Mouse (Mus musculus) lung, embryonic 14.5 days (tissue): Measurements from ENCODE around the gene Igsf8. TPM values are rescaled to one million over a fixed set of nuclear protein-coding genes. Genes with fewer than 3 reads are reported as not detected.

Source experiments
- ATAC-seq: fragments of 200-750 bp; cut with Nextera tagmentation; 2 replicates; pipeline ENCODE4 v1.8.0; 2017; ENCODE audit warnings: mild to moderate bottlenecking, moderate TSS enrichment, moderate library complexity; ENCODE audit not compliant: insufficient read depth
- DNase-seq: peaks from one replicate; pipeline ENCODE4 v3.0.0-alpha.2; 2015
- H3K27ac ChIP-seq: fragments of 300-500 bp; sonication (generic); 2 replicates; pipeline ENCODE4 v1.5.1; 2014; ENCODE audit warnings: low read depth, mild to moderate bottlenecking, moderate library complexity
- H3K27me3 ChIP-seq: fragments of 300-500 bp; sonication (generic); 2 replicates; pipeline ENCODE4 v1.6.1; 2014; ENCODE audit warnings: low read length, control low read depth; ENCODE audit not compliant: insufficient read depth
- H3K36me3 ChIP-seq: fragments of 300-500 bp; sonication (generic); 2 replicates; pipeline ENCODE4 v1.6.1; 2014; ENCODE audit warnings: control low read depth; ENCODE audit not compliant: insufficient read depth
- H3K4me1 ChIP-seq: fragments of 300-500 bp; sonication (generic); 2 replicates; pipeline ENCODE4 v1.6.1; 2014; ENCODE audit warnings: antibody characterized with exemption, control low read depth; ENCODE audit not compliant: insufficient read depth
- H3K4me2 ChIP-seq: fragments of 300-500 bp; sonication (generic); 2 replicates; pipeline ENCODE4 v1.6.1; 2014; ENCODE audit warnings: mild to moderate bottlenecking
- H3K4me3 ChIP-seq: fragments of 300-500 bp; sonication (generic); 2 replicates; pipeline ENCODE4 v1.5.1; 2014; ENCODE audit warnings: low read depth, low read length
- H3K9ac ChIP-seq: fragments of 300-500 bp; sonication (generic); 2 replicates; pipeline ENCODE4 v1.6.1; 2014
- H3K9me3 ChIP-seq: fragments of 300-500 bp; sonication (generic); 2 replicates; pipeline ENCODE4 v1.6.1; 2016; ENCODE audit warnings: low read depth, low read length, control low read depth
- CTCF ChIP-seq: IDR thresholded peaks from 2 replicates; pipeline ENCODE4 v1.5.1; 2016; ENCODE audit warnings: antibody characterized with exemption, low read depth
- WGBS: fragments of 180-500 bp; shearing (Covaris S2); extraction: QIAGEN DNeasy Blood & Tissue Kit; methylation state at CpG from one replicate; pipeline ENCODE4 v1.1.7; 2014; 5-methylcytosine and 5-hydroxymethylcytosine counted together
- polyA plus RNA-seq: library from polyadenylated mRNA; unstranded; fragments of >200 nt; fragmentation: Nextera tagmentation; extraction: Ambion mirVana; gene quantifications from 2 replicates; pipeline ENCODE4 v1.2.1, GENCODE M21; 2014

The Igsf8 gene
- polyA plus RNA-seq, 1 experiment from 2014 or later = 47.8 TPM

DNA sequence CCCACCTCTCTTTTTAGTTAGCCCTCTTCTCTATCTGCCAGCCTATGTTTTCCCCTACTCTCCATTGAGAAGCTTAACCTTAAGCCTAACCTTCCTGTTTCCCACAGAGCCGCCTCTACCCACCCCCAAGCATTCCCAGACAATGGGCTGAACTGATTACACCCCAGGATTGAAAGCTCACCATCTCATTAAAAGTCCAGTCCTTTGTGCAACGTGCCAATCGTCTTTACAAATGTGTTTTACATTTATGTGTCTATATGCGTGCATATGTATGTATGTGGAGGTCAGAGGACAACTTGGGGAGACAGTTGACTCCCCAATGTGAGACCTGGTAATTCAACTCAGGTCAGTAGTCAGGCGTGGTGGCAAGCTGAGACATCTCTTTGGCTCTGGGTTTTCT, 61.9 kb downstream of the Igsf8 start:
- Histone ChIP-seq H3K4me3 (no peak overlapping the region), H3K27ac (no peak overlapping the region), H3K4me2 (no peak overlapping the region), H3K9ac (no peak overlapping the region), H3K4me1 (no peaks in the 10 kb centered on the region), H3K36me3 (peaks cover 10% of the 10 kb centered on the region), H3K27me3 (peaks cover 35% of the 10 kb centered on the region), H3K9me3 (no peaks in the 10 kb centered on the region; the same call in 1 of the 2 replicates)
- TF ChIP-seq CTCF = no peak
- ATAC-seq = no peak
- DNase-seq = no peak
- WGBS = 39% methylated on average over 5 of the region's 5 CpGs

DNA sequence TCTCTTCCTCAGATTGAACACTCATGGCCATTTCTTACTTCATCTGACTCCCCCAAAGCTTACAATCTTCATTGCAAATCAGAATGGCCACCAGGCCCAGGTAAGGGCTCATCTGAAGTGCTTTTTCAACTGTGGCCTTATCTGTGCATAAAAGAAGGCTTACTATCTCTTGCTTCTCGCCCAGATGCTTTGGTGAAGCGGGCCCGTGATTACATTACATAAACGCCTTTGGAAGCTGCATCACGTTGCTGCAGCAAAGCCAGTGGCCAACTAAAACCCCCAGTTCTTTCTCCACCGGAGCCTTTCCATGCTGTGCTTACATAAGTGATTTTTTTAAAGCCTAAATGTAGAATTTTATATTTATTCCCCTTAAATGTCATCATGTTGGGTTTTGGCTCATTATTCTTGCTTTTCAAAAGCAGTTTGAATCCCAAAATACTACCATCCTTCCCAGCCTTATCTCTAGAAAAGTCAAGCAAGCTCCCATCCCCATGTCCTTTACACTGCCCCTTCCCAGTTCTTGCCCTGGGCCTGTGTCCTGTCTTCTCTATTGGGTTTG, 62.4 kb downstream of the Igsf8 start:
- 51% methylated on average over 6 of the region's 6 CpGs for WGBS
- H3K4me2 ChIP-seq = no peak overlapping the region
- no peak overlapping the region for H3K4me3 ChIP-seq
- H3K4me1 ChIP-seq = no peaks in the 10 kb centered on the region
- ATAC-seq (no peak), DNase-seq (no peak)
- 0 out of 2 replicates have a peak, but pooled peaks cover 5% of the 10 kb centered on the region for H3K36me3 ChIP-seq
- H3K27me3 ChIP-seq = peaks cover 41% of the 10 kb centered on the region
- H3K9ac ChIP-seq = no peak overlapping the region
- no peak overlapping the region for H3K27ac ChIP-seq
- H3K9me3 ChIP-seq = no peaks in the 10 kb centered on the region; the same call in 1 of the 2 replicates
- TF ChIP-seq CTCF = no peak

DNA sequence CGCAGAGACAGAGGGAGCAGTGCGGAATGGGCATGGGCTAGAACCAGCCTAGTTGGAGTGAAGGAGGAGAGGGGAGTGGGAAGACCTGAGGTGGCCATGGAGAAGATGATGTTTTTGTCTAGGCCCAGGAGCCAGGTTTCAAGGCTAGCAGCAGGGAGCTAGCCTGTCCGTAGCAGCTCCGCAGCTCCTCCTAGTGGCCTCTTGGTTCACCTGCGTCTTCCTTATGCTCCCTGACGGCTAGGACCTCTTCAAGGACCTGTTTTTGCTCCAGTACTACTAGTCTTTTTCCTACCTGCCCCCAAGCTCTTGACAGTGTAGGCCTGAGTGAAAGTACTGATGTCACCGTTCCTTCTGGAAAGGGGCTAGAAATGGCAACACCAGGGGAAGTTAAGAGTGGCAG, 63.3 kb downstream of the Igsf8 start:
- Histone ChIP-seq H3K27me3 (peaks cover 48% of the 10 kb centered on the region), H3K4me2 (no peak overlapping the region), H3K9me3 (no peaks in the 10 kb centered on the region; the same call in 1 of the 2 replicates), H3K9ac (no peak overlapping the region), H3K27ac (no peak overlapping the region), H3K36me3 (0 out of 2 replicates have a peak, but pooled peaks cover 5% of the 10 kb centered on the region), H3K4me3 (no peak overlapping the region), H3K4me1 (no peaks in the 10 kb centered on the region)
- DNase-seq = peak; percentile 94
- peak; percentile 66 for ATAC-seq
- peak; percentile 94 for TF ChIP-seq CTCF
- WGBS = 13% methylated on average over 7 of the region's 7 CpGs

DNA sequence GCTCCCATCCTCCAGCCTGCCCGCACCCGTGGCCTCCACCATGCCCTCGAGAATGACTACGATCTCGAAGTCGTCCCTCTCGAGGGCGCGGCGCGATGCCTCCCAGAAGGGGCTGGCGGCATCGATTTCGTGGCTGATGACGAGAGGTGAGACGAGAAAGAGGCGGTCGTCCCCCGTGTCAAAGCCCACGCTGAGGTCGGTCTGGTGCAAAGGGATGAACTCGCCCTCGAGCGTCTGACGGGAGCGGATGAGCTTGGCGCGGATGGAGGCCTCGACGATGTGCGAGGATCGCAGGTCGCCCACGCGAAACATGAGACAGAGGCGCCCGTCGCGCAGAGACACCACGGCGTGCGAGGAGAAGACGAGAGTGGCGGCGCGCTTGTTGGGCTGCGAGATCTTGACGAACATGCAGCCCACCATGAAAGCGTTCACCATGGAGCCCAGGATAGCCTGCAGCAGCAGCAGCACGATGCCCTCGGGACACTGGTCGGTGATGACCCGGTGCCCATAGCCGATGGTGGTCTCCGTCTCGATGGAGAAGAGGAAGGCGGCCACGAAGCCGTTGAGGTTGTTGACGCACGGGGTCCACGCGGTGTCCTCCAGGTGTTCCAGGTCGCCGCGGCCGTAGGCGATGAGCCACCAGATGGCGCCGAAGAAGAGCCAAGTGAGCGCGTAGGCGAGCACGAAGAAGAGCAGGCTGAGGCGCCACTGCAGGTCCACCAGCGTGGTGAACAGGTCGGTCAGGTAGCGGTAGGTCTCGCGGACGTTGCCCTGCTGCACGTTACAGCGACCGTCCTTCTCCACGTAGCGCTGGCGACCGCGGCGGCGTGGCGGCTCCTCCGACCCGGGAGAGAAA, 64.5 kb downstream of the Igsf8 start:
- H3K27me3 ChIP-seq = peaks cover 54% of the 10 kb centered on the region
- no peaks in the 10 kb centered on the region; the same call in 1 of the 2 replicates for H3K9me3 ChIP-seq

DNA sequence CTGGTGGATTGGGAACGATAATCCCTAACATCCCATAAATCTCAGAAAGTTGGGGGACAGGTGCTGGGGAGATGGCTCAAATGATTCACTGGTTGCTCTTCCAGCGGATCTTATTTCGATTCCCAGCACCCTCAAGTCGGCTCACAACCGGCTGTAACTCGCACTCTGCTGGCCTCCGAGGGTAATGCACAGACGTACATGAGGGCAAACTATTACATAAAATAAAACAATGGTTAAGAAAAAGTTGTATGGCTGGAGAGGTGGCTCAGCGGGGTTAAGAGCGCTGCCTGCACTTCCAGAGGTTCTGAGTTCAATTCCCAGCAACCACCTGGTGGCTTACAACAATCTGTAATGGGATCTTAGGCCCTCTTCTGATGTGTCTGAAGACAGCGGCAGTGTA, 65.2 kb downstream of the Igsf8 start:
- H3K9ac ChIP-seq = no peak overlapping the region
- no peak for DNase-seq
- peaks cover 54% of the 10 kb centered on the region for H3K27me3 ChIP-seq
- H3K4me3 ChIP-seq = peak overlapping the region; percentile 37
- H3K36me3 ChIP-seq = no peaks in the 10 kb centered on the region
- no peak overlapping the region for H3K27ac ChIP-seq
- no peak for ATAC-seq
- no peak for TF ChIP-seq CTCF
- peak overlapping the region; percentile 76 for H3K4me2 ChIP-seq
- H3K4me1 ChIP-seq = no peaks in the 10 kb centered on the region
- WGBS = 57% methylated on average over 11 of the region's 11 CpGs
- no peaks in the 10 kb centered on the region; the same call in 1 of the 2 replicates for H3K9me3 ChIP-seq

More for the DNA sequence above, 64.5 kb downstream of the Igsf8 start:
- H3K4me3 ChIP-seq = peak overlapping the region; percentile 37
- peak; percentile 53; the same call in 1 of the 2 replicates for ATAC-seq
- peak; percentile 78 for DNase-seq
- no peaks in the 10 kb centered on the region for H3K36me3 ChIP-seq
- WGBS = 16% methylated on average over 94 of the region's 94 CpGs
- peak overlapping the region; percentile 30; the same call in 1 of the 2 replicates for H3K9ac ChIP-seq
- H3K4me2 ChIP-seq = peak overlapping the region; percentile 76
- no peak overlapping the region for H3K27ac ChIP-seq
- peak; percentile 80 for TF ChIP-seq CTCF
- H3K4me1 ChIP-seq = no peaks in the 10 kb centered on the region

DNA sequence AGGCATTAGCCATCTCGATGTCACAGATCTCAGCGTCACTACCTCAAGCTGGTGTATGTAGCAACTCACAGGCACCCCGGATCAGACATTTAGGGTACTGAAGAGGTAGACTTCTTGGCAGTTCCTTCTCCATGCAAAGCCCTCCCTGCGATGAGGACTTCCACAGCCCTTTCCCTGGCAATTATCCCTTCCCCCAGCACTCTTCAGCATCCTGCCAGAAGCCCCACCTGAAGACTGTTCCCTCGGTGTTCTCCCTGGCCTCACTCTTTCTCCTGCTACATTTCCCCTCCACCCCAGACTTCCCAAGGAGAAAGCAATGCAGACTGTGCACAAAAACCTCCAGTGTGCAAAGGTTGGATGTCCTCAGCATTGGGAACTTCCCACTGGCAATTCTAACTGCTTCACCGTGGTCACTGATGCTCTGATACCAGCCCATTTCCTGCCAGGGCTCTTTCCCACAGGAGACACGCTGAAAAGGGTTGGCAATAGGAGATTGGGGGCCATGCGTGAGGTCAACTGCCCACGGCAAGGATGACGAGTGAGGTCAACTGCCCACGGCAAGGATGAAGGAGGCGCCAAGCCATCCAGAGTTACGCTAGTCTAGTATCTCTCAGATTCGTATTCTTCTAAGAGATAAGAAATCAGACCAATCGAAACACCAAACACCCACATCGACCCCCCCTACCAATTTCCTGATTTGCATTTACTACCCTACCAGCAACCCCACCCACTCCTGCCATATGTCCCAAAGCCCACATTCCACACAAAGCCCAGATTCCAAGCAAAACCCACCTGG, 66.0 kb downstream of the Igsf8 start:
- Histone ChIP-seq H3K9ac (no peak overlapping the region), H3K4me1 (no peaks in the 10 kb centered on the region), H3K9me3 (no peaks in the 10 kb centered on the region; the same call in 1 of the 2 replicates), H3K36me3 (no peaks in the 10 kb centered on the region), H3K27me3 (peaks cover 54% of the 10 kb centered on the region), H3K4me3 (no peak overlapping the region), H3K27ac (no peak overlapping the region), H3K4me2 (no peak overlapping the region)
- 79% methylated on average over 16 of the region's 16 CpGs for WGBS
- no peak for ATAC-seq
- DNase-seq = no peak
- no peak for TF ChIP-seq CTCF
